Mouse (Mus musculus): ENCODE measurements around the gene Zwilch. TPM values are rescaled to one million over a fixed set of nuclear protein-coding genes. Genes with fewer than 3 reads are reported as not detected.

Zwilch gene
- polyA plus RNA-seq, 1 experiment from 2014 or later: 17.2 TPM

DNA sequence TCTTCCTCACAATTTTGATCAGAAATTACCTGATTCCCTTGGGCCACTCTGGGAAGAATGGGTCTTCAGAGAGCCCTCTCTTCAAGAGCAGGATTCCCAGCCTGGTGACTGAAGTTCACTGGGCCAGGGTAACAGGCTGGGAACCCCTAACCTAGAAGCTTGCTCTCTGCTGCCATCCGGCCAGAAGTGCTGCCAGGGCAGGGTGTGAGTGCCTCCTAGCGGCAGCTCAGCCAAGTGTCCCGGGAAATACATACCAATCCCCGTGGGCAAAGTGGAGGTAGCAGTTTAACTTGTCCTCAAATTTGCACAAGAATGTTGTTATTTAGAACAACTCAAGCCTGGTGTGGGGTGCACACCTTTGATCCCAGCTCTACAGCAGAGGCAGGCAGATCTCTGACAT lies 72.5 kb downstream of the Zwilch start:
- Histone ChIP-seq H3K27ac (ENCODE audit: low read length) (no peak overlapping the region), H3K9me3 (replicated peaks; ENCODE audit: control insufficient read depth, low read length) (no peaks in the 10 kb centered on the region), H3K4me3 (ENCODE audit: low read length) (no peak overlapping the region), H3K4me1 (ENCODE audit: control insufficient read depth, insufficient read depth, low read length) (peaks cover 3% of the 10 kb centered on the region), H3K9ac (ENCODE audit: low read length) (no peak overlapping the region), H3K4me2 (ENCODE audit: low read depth, low read length) (no peak overlapping the region), H3K27me3 (ENCODE audit: control insufficient read depth, insufficient read depth, low read length) (no peaks in the 10 kb centered on the region), H3K36me3 (ENCODE audit: control insufficient read depth, insufficient read depth) (no peaks in the 10 kb centered on the region)
- ATAC-seq (replicated peaks; ENCODE audit: extremely low read depth, insufficient read depth, low FRiP score): no peak
- WGBS: 3% methylated on average over 4 of the region's 4 CpGs

DNA sequence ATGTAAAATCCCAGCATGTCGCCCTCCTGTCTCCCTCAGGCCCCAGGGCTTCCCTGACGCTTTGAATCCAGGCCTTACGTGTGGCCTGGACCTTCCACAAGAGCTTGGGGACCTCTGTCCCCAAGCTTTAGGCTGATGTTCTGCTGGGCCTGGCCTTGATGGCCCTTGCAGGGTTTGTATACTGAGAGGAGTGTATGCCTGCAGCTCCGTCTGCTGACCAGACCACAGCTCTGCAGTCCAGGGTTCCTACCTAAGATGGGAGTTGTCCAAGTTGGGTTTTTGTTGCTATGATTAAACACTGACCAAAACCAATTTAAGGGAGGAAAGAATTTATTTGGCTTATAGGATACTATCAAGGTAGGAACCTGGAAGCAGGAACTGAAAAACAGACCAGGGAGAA lies 74.6 kb downstream of the Zwilch start:
- Histone ChIP-seq H3K27ac (ENCODE audit: low read length) (no peak overlapping the region), H3K4me1 (ENCODE audit: control insufficient read depth, insufficient read depth, low read length) (peaks cover 12% of the 10 kb centered on the region), H3K9me3 (replicated peaks; ENCODE audit: control insufficient read depth, low read length) (no peaks in the 10 kb centered on the region), H3K36me3 (ENCODE audit: control insufficient read depth, insufficient read depth) (no peaks in the 10 kb centered on the region), H3K4me3 (ENCODE audit: low read length) (no peak overlapping the region), H3K4me2 (ENCODE audit: low read depth, low read length) (no peak overlapping the region), H3K27me3 (ENCODE audit: control insufficient read depth, insufficient read depth, low read length) (no peaks in the 10 kb centered on the region), H3K9ac (ENCODE audit: low read length) (peak overlapping the region; percentile 14; the same call in 1 of the 2 replicates)
- 66% methylated on average over 4 of the region's 4 CpGs for WGBS
- ATAC-seq (replicated peaks; ENCODE audit: extremely low read depth, insufficient read depth, low FRiP score): no peak

DNA sequence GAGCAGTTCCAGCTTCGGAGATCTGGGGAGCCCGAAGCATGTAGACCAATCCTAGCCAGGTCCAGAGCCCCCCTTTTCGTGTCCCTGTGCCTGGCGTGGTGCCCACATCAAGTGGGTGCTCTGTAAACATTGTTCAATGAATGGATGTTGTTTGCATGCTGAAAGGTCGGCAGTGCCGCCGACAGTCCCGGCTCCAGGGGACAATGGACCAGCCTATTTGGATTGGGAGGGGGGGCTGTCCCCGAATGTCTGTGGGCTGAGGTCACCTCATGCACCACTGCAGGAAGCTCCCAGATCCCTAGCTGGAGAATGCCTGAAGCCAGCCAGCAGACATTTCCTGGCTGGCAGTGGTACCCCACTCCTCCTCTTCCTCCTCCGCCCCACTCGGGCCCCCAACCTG lies 78.8 kb downstream of the Zwilch start:
- Histone ChIP-seq H3K36me3 (ENCODE audit: control insufficient read depth, insufficient read depth) (no peaks in the 10 kb centered on the region), H3K9me3 (replicated peaks; ENCODE audit: control insufficient read depth, low read length) (no peaks in the 10 kb centered on the region), H3K4me1 (ENCODE audit: control insufficient read depth, insufficient read depth, low read length) (peaks cover 15% of the 10 kb centered on the region), H3K27ac (ENCODE audit: low read length) (peak overlapping the region; percentile 19; the same call in 1 of the 2 replicates), H3K27me3 (ENCODE audit: control insufficient read depth, insufficient read depth, low read length) (no peaks in the 10 kb centered on the region), H3K4me3 (ENCODE audit: low read length) (no peak overlapping the region), H3K4me2 (ENCODE audit: low read depth, low read length) (no peak overlapping the region), H3K9ac (ENCODE audit: low read length) (no peak overlapping the region)
- peak; percentile 58 for ATAC-seq (replicated peaks; ENCODE audit: extremely low read depth, insufficient read depth, low FRiP score)
- WGBS: 40% methylated on average over 11 of the region's 11 CpGs

DNA sequence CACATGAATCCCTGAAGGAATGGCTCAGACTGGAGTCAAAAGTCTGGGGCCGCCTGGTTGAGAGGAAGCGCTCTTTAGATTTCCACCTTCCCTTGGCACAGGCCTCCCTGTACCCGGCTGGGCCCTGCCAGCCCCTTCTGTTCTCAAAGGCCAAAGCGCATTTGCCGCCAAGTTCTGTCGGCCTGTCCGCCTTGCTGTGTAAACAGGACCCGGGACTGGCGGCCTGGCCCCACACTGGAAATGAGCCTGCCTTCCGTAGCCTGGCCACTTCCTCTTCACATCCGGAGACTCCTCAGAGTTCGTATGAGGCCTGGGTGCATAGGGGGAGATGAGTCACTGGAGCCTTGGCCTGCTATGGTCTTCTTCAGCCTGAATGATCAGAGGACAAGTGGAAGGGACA lies 83.9 kb downstream of the Zwilch start:
- Histone ChIP-seq H3K4me1 (ENCODE audit: control insufficient read depth, insufficient read depth, low read length) (peaks cover 34% of the 10 kb centered on the region), H3K4me3 (ENCODE audit: low read length) (no peak overlapping the region), H3K9ac (ENCODE audit: low read length) (peak overlapping the region; percentile 42; the same call in 1 of the 2 replicates), H3K9me3 (replicated peaks; ENCODE audit: control insufficient read depth, low read length) (no peaks in the 10 kb centered on the region), H3K36me3 (ENCODE audit: control insufficient read depth, insufficient read depth) (no peaks in the 10 kb centered on the region), H3K27ac (ENCODE audit: low read length) (peak overlapping the region; percentile 46), H3K4me2 (ENCODE audit: low read depth, low read length) (no peak overlapping the region), H3K27me3 (ENCODE audit: control insufficient read depth, insufficient read depth, low read length) (no peaks in the 10 kb centered on the region)
- 53% methylated on average over 12 of the region's 12 CpGs for WGBS
- ATAC-seq (replicated peaks; ENCODE audit: extremely low read depth, insufficient read depth, low FRiP score): peak; percentile 8; the same call in 1 of the 2 replicates

DNA sequence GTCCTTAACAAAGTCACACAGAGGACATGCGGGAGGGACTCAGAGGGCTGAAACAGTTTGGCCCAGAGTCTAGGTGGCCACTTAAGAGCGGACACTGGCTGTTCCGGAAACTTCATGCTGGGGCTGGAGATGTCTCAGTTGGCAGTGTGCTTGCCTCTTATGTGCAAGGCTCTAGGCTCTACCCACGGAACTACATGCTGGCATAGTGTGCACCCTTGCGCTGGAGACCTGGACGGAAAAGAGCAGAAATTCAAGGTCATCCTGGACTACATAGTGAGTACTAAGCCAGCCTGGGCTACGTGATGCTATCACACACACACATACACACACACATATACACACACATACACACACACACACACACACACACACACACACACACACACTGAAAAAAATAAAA lies 84.6 kb downstream of the Zwilch start:
- H3K9me3 ChIP-seq (replicated peaks; ENCODE audit: control insufficient read depth, low read length): no peaks in the 10 kb centered on the region
- H3K4me2 ChIP-seq (ENCODE audit: low read depth, low read length): no peak overlapping the region
- peaks cover 30% of the 10 kb centered on the region for H3K4me1 ChIP-seq (ENCODE audit: control insufficient read depth, insufficient read depth, low read length)
- WGBS: 80% methylated on average over 7 of the region's 7 CpGs
- H3K36me3 ChIP-seq (ENCODE audit: control insufficient read depth, insufficient read depth): no peaks in the 10 kb centered on the region
- H3K9ac ChIP-seq (ENCODE audit: low read length): no peak overlapping the region
- no peaks in the 10 kb centered on the region for H3K27me3 ChIP-seq (ENCODE audit: control insufficient read depth, insufficient read depth, low read length)
- H3K4me3 ChIP-seq (ENCODE audit: low read length): no peak overlapping the region
- peak overlapping the region; percentile 12; the same call in 1 of the 2 replicates for H3K27ac ChIP-seq (ENCODE audit: low read length)
- ATAC-seq (replicated peaks; ENCODE audit: extremely low read depth, insufficient read depth, low FRiP score): no peak

DNA sequence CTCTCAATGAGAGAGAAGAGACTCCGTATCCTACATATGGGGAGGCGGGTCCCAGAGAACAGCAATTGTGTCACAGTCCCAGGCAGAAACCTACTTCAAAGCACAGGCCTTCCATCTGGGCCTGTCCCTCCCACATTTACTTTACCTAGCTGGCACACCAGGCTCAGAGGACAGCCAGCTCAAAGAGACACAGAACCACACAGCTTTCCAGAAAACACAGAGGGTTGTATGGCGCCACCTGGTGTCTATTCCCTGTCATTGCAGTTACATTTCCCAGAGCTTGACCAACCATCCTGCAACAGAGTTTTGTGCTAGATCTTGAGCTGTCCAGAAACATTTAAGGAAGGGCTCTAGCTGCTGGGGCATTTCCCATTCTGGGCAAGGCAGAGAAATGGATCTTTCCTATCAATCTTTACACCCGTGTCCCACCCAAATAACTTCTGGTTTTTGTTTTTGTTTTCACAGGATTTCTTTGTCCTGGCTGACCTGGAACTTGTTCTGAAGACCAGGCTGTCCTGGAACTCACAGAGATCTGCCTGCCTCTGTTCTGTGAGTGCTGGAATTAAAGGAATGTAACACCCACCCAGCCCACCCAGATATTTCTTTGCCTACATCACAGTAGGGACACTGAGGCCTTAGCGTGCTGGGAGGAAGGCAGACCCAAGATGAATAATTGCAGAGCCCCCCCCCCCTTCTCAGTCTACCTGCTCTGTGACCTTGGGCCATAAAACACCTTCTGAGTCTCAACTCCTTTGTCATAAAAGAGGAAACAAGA lies 85.3 kb downstream of the Zwilch start:
- H3K27me3 ChIP-seq (ENCODE audit: control insufficient read depth, insufficient read depth, low read length): no peaks in the 10 kb centered on the region
- H3K27ac ChIP-seq (ENCODE audit: low read length): peak overlapping the region; percentile 55; the same call in 1 of the 2 replicates
- no peak overlapping the region for H3K4me2 ChIP-seq (ENCODE audit: low read depth, low read length)
- H3K9ac ChIP-seq (ENCODE audit: low read length): 0 out of 2 replicates have a peak overlapping the region, but pooled peaks have one; percentile 32
- no peak for ATAC-seq (replicated peaks; ENCODE audit: extremely low read depth, insufficient read depth, low FRiP score)
- no peak overlapping the region for H3K4me3 ChIP-seq (ENCODE audit: low read length)
- H3K36me3 ChIP-seq (ENCODE audit: control insufficient read depth, insufficient read depth): no peaks in the 10 kb centered on the region
- H3K4me1 ChIP-seq (ENCODE audit: control insufficient read depth, insufficient read depth, low read length): peaks cover 28% of the 10 kb centered on the region
- no peaks in the 10 kb centered on the region for H3K9me3 ChIP-seq (replicated peaks; ENCODE audit: control insufficient read depth, low read length)
- 43% methylated on average over 5 of the region's 5 CpGs for WGBS

Other genes with a start within 250 kb of the Zwilch start
- gene Smad6, start 151.0 kb downstream of the Zwilch start, polyA plus RNA-seq (2015; fragmentation: Nextera tagmentation; extraction: Ambion mirVana): 12.8 and 13.7 TPM in 2 replicates
- gene Lctl, start 56.0 kb downstream of the Zwilch start, polyA plus RNA-seq (2015; fragmentation: Nextera tagmentation; extraction: Ambion mirVana): not detected in 2 replicates
- 681 and 801 TPM in 2 replicates for gene Rpl4, start 271 bp upstream of the Zwilch start, polyA plus RNA-seq (2015; fragmentation: Nextera tagmentation; extraction: Ambion mirVana)
- gene Snapc5, start 6.2 kb upstream of the Zwilch start, polyA plus RNA-seq (2015; fragmentation: Nextera tagmentation; extraction: Ambion mirVana): 30.5 TPM in 2 replicates
- gene Uchl4, start 62.1 kb upstream of the Zwilch start, polyA plus RNA-seq (2015; fragmentation: Nextera tagmentation; extraction: Ambion mirVana): 2.1 and 3.4 TPM in 2 replicates
- 86.8 and 98.1 TPM in 2 replicates for gene Map2k1, start 80.5 kb upstream of the Zwilch start, polyA plus RNA-seq (2015; fragmentation: Nextera tagmentation; extraction: Ambion mirVana)
- 101 and 110 TPM in 2 replicates for gene Tipin, start 108.5 kb upstream of the Zwilch start, polyA plus RNA-seq (2015; fragmentation: Nextera tagmentation; extraction: Ambion mirVana)
- 19.6 and 21.2 TPM in 2 replicates for gene Dis3l, start 168.2 kb upstream of the Zwilch start, polyA plus RNA-seq (2015; fragmentation: Nextera tagmentation; extraction: Ambion mirVana)
- 0.58 and 0.59 TPM in 2 replicates for gene Megf11, start 212.5 kb upstream of the Zwilch start, polyA plus RNA-seq (2015; fragmentation: Nextera tagmentation; extraction: Ambion mirVana)

Measured in heart, embryonic 16.5 days (tissue).